Mouse (Mus musculus) neural tube, embryonic 12.5 days (tissue): ENCODE data around the gene Oaf. TPM values are rescaled to one million over a fixed set of nuclear protein-coding genes. Genes with fewer than 3 reads are reported as not detected.

Experiments
- ATAC-seq: fragments of 200-750 bp; cut with Nextera tagmentation; 2 replicates; pipeline ENCODE4 v1.8.0; 2017; ENCODE audit warnings: low read depth, mild to moderate bottlenecking, moderate TSS enrichment, moderate library complexity; ENCODE audit not compliant: low FRiP score
- H3K27ac ChIP-seq: fragments of 300-500 bp; sonication (generic); 2 replicates; pipeline ENCODE4 v1.5.1; 2016
- H3K27me3 ChIP-seq: fragments of 300-500 bp; sonication (generic); replicated peaks from 2 replicates; pipeline ENCODE4 v1.6.1; 2016; ENCODE audit warnings: mild to moderate bottlenecking
- H3K36me3 ChIP-seq: fragments of 300-500 bp; sonication (generic); 2 replicates; pipeline ENCODE4 v1.6.1; 2016; ENCODE audit warnings: mild to moderate bottlenecking
- H3K4me1 ChIP-seq: fragments of 300-500 bp; sonication (generic); 2 replicates; pipeline ENCODE4 v1.6.1; 2016
- H3K4me2 ChIP-seq: fragments of 300-500 bp; sonication (generic); replicated peaks from 2 replicates; pipeline ENCODE4 v1.6.1; 2016; ENCODE audit warnings: mild to moderate bottlenecking
- H3K4me3 ChIP-seq: fragments of 300-500 bp; sonication (generic); 2 replicates; pipeline ENCODE4 v1.5.1; 2016
- H3K9ac ChIP-seq: fragments of 300-500 bp; sonication (generic); 2 replicates; pipeline ENCODE4 v1.6.1; 2016; ENCODE audit warnings: mild to moderate bottlenecking
- H3K9me3 ChIP-seq: fragments of 300-500 bp; sonication (generic); 2 replicates; pipeline ENCODE4 v1.6.1; 2016; ENCODE audit warnings: mild to moderate bottlenecking
- WGBS: fragments of 180-500 bp; shearing (Covaris S2); methylation state at CpG from one replicate; pipeline ENCODE4 v1.1.7; 2016; 5-methylcytosine and 5-hydroxymethylcytosine counted together
- polyA plus RNA-seq: library from polyadenylated mRNA; unstranded; fragments of >200 nt; fragmentation: Nextera tagmentation; extraction: Ambion mirVana; gene quantifications from 2 replicates; pipeline ENCODE4 v1.2.1, GENCODE M21; 2016

Oaf gene
- polyA plus RNA-seq, 1 experiment from 2014 or later = 37.2 TPM

GRCm38 (mm10) chr9:43210190-43210682, 29.5 kb downstream of the Oaf start, which contains the start of gene Pou2f3:
Gene Pou2f3, minus strand, starts transcription at chr9:43210369.
- ATAC-seq = no peak
- H3K4me1 ChIP-seq = peaks cover 16% of the 10 kb centered on the region
- H3K4me2 ChIP-seq = peak within 1 kb of the TSS; percentile 4
- H3K36me3 ChIP-seq = no peaks in the 10 kb centered on the region
- WGBS = 4% methylated on average over 13 of the region's 13 CpGs
- H3K4me3 ChIP-seq = no peak within 1 kb of the TSS
- no peak within 1 kb of the TSS for H3K9ac ChIP-seq
- no peak within 1 kb of the TSS for H3K27ac ChIP-seq
- H3K27me3 ChIP-seq = peaks cover 17% of the 10 kb centered on the region
- H3K9me3 ChIP-seq = no peaks in the 10 kb centered on the region

GRCm38 (mm10) chr9:43206022-43206390, 33.7 kb downstream of the Oaf start:
- Histone ChIP-seq H3K36me3 (no peaks in the 10 kb centered on the region), H3K27ac (no peak overlapping the region), H3K4me1 (peaks cover 16% of the 10 kb centered on the region), H3K9me3 (no peaks in the 10 kb centered on the region), H3K27me3 (peaks cover 45% of the 10 kb centered on the region), H3K4me3 (peak overlapping the region; percentile 29), H3K9ac (0 out of 2 replicates have a peak overlapping the region, but pooled peaks have one; percentile 30), H3K4me2 (peak overlapping the region; percentile 56)
- WGBS = 2% methylated on average over 15 of the region's 15 CpGs
- ATAC-seq = no peak

GRCm38 (mm10) chr9:43205343-43206021, 34.2 kb downstream of the Oaf start:
- peaks cover 45% of the 10 kb centered on the region for H3K27me3 ChIP-seq
- no peak for ATAC-seq
- 1% methylated on average over 41 of the region's 41 CpGs for WGBS
- peak overlapping the region; percentile 29 for H3K4me3 ChIP-seq
- no peaks in the 10 kb centered on the region for H3K9me3 ChIP-seq
- H3K27ac ChIP-seq = no peak overlapping the region
- no peaks in the 10 kb centered on the region for H3K36me3 ChIP-seq
- peaks cover 13% of the 10 kb centered on the region for H3K4me1 ChIP-seq
- peak overlapping the region; percentile 56 for H3K4me2 ChIP-seq
- 0 out of 2 replicates have a peak overlapping the region, but pooled peaks have one; percentile 30 for H3K9ac ChIP-seq

- no peak for ATAC-seq
- peaks cover 28% of the 10 kb centered on the region for H3K27me3 ChIP-seq
- H3K9ac ChIP-seq = no peak overlapping the region
- no peak overlapping the region for H3K4me3 ChIP-seq
- no peaks in the 10 kb centered on the region for H3K36me3 ChIP-seq
- H3K4me1 ChIP-seq = peaks cover 7% of the 10 kb centered on the region
- peak overlapping the region; percentile 6; the same call in 1 of the 2 replicates for H3K4me2 ChIP-seq
- no peak overlapping the region for H3K27ac ChIP-seq
- no peaks in the 10 kb centered on the region for H3K9me3 ChIP-seq
- 6% methylated on average over 5 of the region's 5 CpGs for WGBS
These were observed 39.5 kb downstream of the Oaf start for GRCm38 (mm10) chr9:43200212-43200611.

GRCm38 (mm10) chr9:43194001-43194400, 45.7 kb downstream of the Oaf start:
- Histone ChIP-seq H3K27me3 (no peaks in the 10 kb centered on the region), H3K4me2 (no peak overlapping the region), H3K27ac (no peak overlapping the region), H3K4me3 (no peak overlapping the region), H3K9me3 (no peaks in the 10 kb centered on the region), H3K4me1 (peaks cover 1% of the 10 kb centered on the region), H3K9ac (no peak overlapping the region), H3K36me3 (no peaks in the 10 kb centered on the region)
- 16% methylated on average over 9 of the region's 9 CpGs for WGBS
- ATAC-seq = no peak

GRCm38 (mm10) chr9:43191561-43191960, 48.1 kb downstream of the Oaf start:
- Histone ChIP-seq H3K4me2 (no peak overlapping the region), H3K9ac (no peak overlapping the region), H3K27ac (no peak overlapping the region), H3K4me3 (no peak overlapping the region), H3K9me3 (no peaks in the 10 kb centered on the region), H3K4me1 (peaks cover 6% of the 10 kb centered on the region), H3K27me3 (no peaks in the 10 kb centered on the region), H3K36me3 (no peaks in the 10 kb centered on the region)
- 46% methylated on average over 4 of the region's 4 CpGs for WGBS
- no peak for ATAC-seq

GRCm38 (mm10) chr9:43189021-43189356, 50.7 kb downstream of the Oaf start:
- H3K9ac ChIP-seq = no peak overlapping the region
- H3K9me3 ChIP-seq = no peaks in the 10 kb centered on the region
- no peaks in the 10 kb centered on the region for H3K36me3 ChIP-seq
- H3K4me2 ChIP-seq = no peak overlapping the region
- no peak overlapping the region for H3K4me3 ChIP-seq
- no peak overlapping the region for H3K27ac ChIP-seq
- ATAC-seq = no peak
- 56% methylated on average over 3 of the region's 3 CpGs for WGBS
- H3K4me1 ChIP-seq = peaks cover 6% of the 10 kb centered on the region
- H3K27me3 ChIP-seq = no peaks in the 10 kb centered on the region

GRCm38 (mm10) chr9:43188309-43189020, 51.2 kb downstream of the Oaf start:
- ATAC-seq = no peak
- Histone ChIP-seq H3K9me3 (no peaks in the 10 kb centered on the region), H3K36me3 (no peaks in the 10 kb centered on the region), H3K27me3 (no peaks in the 10 kb centered on the region), H3K27ac (no peak overlapping the region), H3K9ac (no peak overlapping the region), H3K4me2 (no peak overlapping the region), H3K4me3 (no peak overlapping the region), H3K4me1 (peaks cover 6% of the 10 kb centered on the region)
- 68% methylated on average over 12 of the region's 12 CpGs for WGBS

GRCm38 (mm10) chr9:43179614-43180013, 60.1 kb downstream of the Oaf start:
- Histone ChIP-seq H3K27ac (no peak overlapping the region), H3K4me2 (no peak overlapping the region), H3K9me3 (no peaks in the 10 kb centered on the region), H3K36me3 (no peaks in the 10 kb centered on the region), H3K4me1 (0 out of 2 replicates have a peak, but pooled peaks cover 2% of the 10 kb centered on the region), H3K27me3 (no peaks in the 10 kb centered on the region), H3K9ac (no peak overlapping the region), H3K4me3 (no peak overlapping the region)
- no peak for ATAC-seq
- 53% methylated on average over 5 of the region's 5 CpGs for WGBS

GRCm38 (mm10) chr9:43178172-43178571, 61.5 kb downstream of the Oaf start:
- Histone ChIP-seq H3K9ac (no peak overlapping the region), H3K4me1 (0 out of 2 replicates have a peak, but pooled peaks cover 2% of the 10 kb centered on the region), H3K27me3 (no peaks in the 10 kb centered on the region), H3K9me3 (no peaks in the 10 kb centered on the region), H3K27ac (no peak overlapping the region), H3K36me3 (no peaks in the 10 kb centered on the region), H3K4me3 (no peak overlapping the region), H3K4me2 (no peak overlapping the region)
- no peak for ATAC-seq
- WGBS = 61% methylated on average over 7 of the region's 7 CpGs
